Mouse (Mus musculus): ENCODE data around the gene Acvr1. TPM values are rescaled to one million over a fixed set of nuclear protein-coding genes. Genes with fewer than 3 reads are reported as not detected.

The Acvr1 gene
- total RNA-seq, 2 experiments from 2014 or later: 57.6 to 63.7 TPM

Other genes starting within 250 kb of the Acvr1 start
- 10 to 100 TPM in 1 of 2 experiments, 1 to 10 TPM in 1; 9.3 to 11.3 TPM for gene Acvr1c, start 209.3 kb downstream of the Acvr1 start, total RNA-seq (2021)
- gene Gm17409, start 97.0 kb downstream of the Acvr1 start, total RNA-seq (2021): not detected
- gene Upp2, start 141 bp upstream of the Acvr1 start, total RNA-seq (2021): 10 to 100 TPM in 1 of 2 experiments, 1 to 10 TPM in 1; 8.8 to 11.8 TPM